Mouse (Mus musculus): ENCODE data around the gene Prss16. TPM values are rescaled to one million over a fixed set of nuclear protein-coding genes. Genes with fewer than 3 reads are reported as not detected.

Gene Prss16
- total RNA-seq, 2 experiments from 2014 or later, result not detected

DNA sequence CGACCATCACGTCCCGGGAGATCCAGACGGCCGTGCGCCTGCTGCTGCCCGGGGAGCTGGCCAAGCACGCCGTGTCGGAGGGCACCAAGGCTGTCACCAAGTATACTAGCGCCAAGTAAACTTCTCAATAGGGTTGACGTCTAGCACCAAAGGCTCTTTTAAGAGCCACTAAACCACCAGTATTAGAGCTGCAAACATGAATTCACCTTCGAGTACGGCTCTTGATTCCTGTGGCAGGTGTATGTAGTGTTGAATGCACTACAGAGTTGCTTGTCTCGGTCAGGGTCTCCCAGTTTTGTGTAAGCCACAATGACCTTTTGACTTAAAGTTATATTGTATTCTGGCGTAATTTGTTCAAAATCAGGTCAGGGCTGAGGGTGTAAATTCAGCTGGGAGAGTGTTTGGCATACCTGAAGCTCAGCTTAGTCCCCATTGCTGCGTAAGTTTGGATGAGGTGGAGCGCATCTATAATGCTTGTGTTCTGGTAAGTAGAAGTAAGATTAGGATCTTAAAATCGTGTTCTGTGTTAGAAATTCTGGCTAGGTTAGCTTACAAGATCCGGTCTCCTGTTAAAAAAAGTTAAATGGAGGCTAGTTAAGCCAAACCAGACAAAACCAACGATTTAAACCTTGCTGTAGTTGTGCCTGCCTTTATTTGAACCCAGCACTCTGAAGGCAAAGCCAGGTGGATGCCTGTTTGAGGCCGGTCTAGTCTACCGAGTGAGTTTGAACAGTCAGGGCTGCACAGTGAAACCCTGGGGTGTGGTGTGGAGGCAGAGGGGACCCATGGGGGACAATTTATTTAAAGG is 26.8 kb upstream of the Prss16 start:
- DNase-seq (ENCODE audit: low spot score in 2 of 2), result no peak

DNA sequence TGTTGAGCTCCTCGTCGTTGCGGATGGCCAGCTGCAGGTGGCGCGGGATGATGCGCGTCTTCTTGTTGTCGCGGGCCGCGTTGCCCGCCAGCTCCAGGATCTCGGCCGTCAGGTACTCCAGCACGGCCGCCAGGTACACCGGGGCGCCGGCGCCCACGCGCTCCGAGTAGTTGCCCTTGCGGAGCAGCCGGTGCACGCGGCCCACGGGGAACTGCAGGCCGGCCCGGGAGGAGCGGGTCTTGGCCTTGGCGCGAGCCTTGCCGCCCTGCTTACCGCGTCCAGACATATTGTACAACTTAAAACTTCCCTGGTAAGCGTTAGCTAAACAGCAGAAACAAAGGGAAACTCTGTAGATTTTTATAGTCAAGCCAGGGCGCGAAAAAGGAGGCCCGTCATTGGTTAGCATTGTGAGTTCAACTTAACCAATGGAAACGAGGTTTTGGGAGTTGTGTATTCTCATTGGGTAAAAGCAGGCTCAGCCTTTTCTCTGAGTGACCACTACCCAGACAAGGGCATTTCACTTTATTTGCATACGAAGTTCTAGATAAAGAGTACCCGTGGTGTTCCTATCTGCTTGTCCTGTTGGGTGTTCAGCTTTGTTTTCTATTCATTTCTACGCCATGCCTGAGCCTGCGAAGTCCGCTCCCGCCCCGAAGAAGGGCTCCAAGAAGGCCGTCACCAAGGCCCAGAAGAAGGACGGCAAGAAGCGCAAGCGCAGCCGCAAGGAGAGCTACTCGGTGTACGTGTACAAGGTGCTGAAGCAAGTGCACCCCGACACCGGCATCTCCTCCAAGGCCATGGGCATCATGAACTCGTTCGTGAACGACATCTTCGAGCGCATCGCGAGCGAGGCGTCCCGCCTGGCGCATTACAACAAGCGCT is 26.0 kb upstream of the Prss16 start, which contains the start of the genes Hist1h2ah and Hist1h2bk:
Gene Hist1h2ah (minus strand): TSS at position 302 of the 882 bp plus-strand sequence.
Gene Hist1h2bk (plus strand): TSS at position 604 of the 882 bp plus-strand sequence.
- DNase-seq (ENCODE audit: low spot score in 2 of 2), result peak; percentile 36 to 69

DNA sequence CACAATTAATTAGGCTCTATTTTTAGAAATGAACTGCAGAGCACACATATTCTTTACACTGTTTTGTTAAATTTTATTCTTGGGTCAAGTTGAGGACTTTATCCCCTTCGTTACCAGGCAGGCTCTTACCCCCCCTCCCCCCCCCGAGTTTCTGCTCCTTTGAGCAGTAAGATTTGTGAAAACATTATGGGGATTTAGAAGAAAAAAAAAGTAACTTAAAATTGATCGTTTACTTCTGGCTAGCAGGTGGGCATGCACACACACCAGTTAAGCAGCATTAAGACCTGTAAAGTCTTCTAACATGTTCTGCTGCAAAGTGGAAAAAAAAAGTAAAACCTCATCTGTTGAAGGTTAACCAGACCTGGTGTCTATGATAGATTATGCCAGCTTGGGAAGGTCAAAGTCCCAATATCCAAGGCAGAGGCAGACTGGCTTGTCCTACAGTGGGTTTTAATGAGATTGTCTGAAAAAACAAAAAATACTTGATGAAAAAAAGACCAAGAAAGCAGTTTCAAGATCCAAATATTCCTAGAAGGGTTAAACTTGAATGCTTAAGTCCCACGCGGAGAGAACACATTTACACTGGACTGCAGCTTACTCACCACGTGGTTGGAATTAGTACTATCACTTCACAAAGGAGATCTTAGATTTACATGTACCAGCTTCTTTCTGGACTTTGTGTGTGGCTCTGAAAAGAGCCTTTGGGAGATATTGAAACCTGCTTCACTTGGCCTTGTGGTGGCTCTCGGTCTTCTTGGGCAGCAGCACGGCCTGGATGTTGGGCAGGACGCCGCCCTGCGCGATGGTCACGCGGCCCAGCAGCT is 25.1 kb upstream of the Prss16 start:
- DNase-seq (ENCODE audit: low spot score in 2 of 2), result no peak

DNA sequence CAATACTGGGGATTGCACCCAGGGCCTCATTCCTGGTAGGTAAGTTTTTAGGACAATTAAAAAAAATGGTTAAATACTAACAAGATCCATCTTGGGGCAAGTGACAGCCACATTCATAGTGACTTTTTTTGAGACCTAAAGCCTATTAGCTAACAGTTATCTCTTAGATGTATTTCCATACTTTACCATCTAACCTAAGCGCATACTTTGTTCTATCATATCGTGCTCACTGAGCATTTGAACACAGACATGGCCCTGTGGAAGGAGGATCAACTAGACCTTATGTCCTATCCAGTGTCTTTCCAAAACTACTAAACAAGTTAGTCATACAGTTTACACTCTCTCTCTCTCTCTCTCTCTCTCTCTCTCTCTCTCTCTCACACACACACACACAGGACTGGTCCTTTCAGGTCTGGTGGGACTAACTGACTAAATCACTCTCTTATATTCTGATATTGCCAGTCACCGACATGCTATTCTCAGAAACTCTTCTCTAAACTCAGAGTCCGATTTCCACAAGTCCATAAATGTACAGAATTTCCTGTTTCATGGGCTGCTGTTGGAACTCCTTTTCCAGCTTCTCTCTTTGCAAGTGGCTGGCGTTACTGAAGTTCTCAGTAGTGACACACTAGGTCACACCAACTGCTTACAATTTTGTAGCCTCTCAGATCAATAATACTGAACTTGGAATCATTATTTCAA is 24.4 kb upstream of the Prss16 start:
- DNase-seq (ENCODE audit: low spot score in 2 of 2), result no peak

GRCm38 (mm10) chr13:22030493-22030892 is 21.0 kb upstream of the Prss16 start:
- no peak for DNase-seq (ENCODE audit: low spot score in 2 of 2)

GRCm38 (mm10) chr13:22029928-22030327 is 20.4 kb upstream of the Prss16 start:
- DNase-seq (ENCODE audit: low spot score in 2 of 2), result no peak

GRCm38 (mm10) chr13:22028673-22029460 is 19.3 kb upstream of the Prss16 start:
- peak; percentile 87 to 92 for DNase-seq (ENCODE audit: low spot score in 2 of 2)

GRCm38 (mm10) chr13:22026058-22027031 is 16.8 kb upstream of the Prss16 start:
- DNase-seq (ENCODE audit: low spot score in 2 of 2), result peak; percentile 75 to 81

DNA sequence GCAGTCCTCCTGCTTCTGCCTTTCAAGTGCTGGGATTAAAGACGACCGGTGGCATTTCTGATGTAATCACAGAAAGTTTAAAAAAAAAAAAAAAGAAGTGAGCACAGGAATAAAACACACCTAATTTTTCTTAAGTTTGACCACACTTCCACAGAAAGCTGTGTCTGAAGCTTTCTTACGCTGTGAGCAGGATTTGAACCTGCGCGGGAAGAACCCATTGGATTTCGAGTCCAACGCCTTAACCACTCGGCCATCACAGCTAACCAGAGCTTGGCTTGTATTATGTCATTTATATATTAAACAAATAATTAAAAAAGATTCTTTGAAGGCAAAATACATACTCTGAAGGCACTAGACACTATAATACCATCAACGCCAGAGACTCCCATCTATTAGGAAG is 12.7 kb upstream of the Prss16 start:
- peak; percentile 50 to 51 for DNase-seq (ENCODE audit: low spot score in 2 of 2)

DNA sequence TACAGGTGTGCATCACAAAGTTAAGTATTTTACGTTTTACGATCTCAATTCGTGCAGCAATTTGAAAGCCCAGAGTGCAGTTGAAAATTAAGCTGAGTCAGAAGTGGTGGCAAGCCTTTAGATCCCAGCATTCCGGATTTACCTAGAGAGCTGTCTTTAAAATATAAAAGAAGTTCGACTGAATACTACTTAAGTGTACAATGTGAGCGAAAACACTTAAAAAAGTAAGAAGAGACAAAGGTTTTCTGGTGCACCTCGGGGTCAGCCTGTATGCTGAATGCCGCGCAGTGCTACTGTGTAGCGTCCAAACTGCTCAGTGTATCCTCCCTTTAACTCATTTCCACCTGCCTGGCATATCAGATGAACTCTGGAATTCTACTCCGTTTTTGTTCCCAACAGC is 12.0 kb upstream of the Prss16 start:
- DNase-seq (ENCODE audit: low spot score in 2 of 2), result no peak

DNA sequence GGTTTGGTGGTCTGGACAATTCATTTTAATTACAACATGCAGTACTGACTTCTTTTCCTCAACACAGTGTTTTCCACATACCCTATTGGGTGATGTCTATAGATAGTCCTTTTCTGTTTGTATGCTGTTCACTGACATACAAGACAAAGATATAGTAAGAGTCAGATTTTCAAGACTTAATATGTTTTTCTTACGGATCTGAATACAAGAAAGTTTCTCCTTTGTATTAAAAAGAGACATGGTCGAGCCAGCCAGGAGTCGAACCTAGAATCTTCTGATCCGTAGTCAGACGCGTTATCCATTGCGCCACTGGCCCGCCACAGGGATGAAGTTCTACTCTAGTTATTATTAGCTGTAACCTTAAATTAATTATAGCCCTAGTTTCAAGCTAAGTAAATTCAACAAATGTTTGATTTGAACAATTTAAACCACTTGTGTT is 11.4 kb upstream of the Prss16 start:
- peak in 1 of 2 experiments; percentile 21 for DNase-seq (ENCODE audit: low spot score in 2 of 2)

DNA sequence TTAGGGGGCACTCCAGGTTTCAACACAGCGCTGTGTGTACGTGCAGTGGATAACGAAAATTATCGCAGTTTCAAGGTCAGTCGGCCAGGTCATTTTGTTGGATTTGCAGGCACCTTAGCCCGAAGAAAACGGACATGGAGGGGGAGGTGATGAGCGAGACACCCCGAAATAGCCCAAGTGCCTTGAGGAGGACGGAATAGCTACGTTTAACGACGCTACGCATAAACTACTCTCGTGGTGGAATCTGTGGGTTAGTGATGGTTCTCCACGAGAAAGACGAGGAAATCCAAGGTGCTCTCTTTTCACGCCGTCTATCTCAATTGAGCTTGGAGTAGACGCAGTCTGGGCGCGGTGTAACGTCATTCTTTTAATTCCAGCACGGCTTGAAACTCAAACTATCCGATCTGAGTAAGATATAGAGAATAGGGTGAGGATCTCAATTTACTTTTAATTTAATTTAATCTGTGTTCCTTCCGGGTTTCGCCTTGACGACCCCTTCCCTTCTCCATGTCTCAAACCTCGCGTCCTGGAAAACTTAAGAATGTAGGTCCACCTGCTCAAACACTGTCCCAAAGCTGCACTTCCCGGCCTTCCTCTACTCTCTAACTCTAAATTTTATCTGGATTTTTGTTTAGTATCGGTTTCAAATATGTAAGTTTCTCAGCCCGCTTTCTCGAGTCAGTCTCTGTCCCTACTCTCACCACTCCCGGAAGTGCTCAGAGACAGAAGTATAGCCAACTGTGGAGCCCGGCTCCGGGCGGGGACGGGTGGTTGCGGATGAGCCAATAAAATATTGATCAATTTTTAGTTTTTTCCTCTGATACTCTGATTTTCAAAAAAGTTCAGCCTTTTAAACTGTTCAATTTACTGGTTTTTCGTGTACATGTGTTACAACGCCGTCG is 10.6 kb upstream of the Prss16 start:
- DNase-seq (ENCODE audit: low spot score in 2 of 2), result no peak

DNA sequence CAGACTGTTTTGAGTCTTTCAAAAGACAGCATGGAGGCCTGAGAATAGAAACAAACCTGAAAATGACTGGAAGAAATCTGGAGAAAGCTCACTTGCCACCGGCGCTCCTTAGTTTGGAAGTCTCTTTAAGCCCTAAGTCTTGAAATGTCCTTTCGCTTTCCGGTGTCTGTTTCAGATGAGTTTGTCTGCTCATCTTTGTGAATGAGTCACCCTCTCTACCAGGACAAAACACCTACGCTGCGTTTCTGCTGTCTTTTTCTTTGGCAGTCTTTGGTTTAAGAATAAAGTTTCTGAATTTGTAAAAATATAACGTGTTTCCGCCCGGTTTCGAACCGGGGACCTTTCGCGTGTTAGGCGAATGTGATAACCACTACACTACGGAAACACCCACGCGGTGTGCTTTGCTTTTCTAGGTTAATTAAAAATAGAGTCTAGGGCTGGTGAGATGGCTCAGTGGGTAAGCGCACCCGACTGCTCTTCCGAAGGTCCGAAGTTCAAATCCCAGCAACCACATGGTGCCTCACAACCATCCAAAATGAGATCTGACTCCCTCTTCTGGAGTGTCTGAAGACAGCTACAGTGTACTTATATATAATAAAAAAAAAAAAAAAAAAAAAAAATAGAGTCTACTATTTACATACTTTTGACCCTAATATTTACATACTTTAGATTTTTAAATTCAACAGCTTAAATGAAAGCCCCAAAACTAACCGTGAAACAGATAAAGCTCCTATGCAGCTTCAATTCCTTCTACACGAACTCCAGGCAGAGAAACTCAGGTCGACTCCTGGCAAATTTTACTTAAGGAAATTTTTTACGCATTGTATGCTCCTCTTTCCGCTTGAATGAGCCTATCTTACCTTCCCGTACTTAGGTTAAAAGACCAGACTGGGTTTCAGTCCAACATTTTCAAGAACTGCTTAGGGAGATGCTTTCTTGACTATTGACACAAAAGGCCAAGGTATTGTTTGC is 6.2 kb upstream of the Prss16 start:
- DNase-seq (ENCODE audit: low spot score in 2 of 2), result peak; percentile 18 to 49

GRCm38 (mm10) chr13:22014411-22014845 is 4.9 kb upstream of the Prss16 start:
- no peak for DNase-seq (ENCODE audit: low spot score in 2 of 2)

- no peak for DNase-seq (ENCODE audit: low spot score in 2 of 2)
These were observed 4.2 kb upstream of the Prss16 start for GRCm38 (mm10) chr13:22013716-22014115.

- no peak for DNase-seq (ENCODE audit: low spot score in 2 of 2)
These were observed 835 bp downstream of the Prss16 start for GRCm38 (mm10) chr13:22008707-22009106.
